Mouse (Mus musculus): ENCODE measurements around the gene Grin2c.

Gene Grin2c

DNA sequence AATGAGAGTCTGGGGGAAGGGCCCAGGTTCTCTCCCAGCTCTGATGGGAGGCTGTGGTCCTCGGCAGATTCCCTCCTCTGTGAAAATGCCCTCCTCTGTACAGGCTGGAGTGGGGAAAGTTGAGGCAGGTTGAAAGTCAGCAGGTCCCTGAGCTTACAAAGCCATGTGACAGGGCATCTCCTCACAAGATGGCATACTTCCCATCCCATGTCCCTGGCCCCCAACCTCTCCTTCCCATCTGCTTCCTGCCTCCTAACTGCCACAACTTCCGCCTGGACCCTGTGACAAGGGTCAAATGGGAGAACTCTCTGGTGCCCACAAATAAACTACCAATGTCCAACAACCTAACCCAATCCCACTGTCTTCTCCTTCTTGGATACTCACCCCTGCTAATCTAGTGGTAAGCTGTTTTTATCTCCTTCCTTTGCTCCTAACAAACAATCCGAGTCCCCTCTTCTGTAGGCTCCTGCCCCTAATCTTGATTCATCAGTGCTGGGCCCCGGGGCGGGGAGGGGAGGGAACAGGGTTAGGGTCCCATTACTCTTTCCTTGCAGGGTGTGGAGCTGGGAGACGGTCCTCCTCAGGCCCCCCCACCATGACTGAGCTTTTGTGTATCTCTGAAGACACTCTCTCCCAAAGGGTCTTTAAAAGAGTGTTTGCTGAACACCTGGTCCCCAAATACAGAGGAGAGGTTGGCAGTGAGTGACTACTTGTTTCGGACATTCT, 2.7 kb downstream of the Grin2c start:
- peak; percentile 58 to 59 for DNase-seq

DNA sequence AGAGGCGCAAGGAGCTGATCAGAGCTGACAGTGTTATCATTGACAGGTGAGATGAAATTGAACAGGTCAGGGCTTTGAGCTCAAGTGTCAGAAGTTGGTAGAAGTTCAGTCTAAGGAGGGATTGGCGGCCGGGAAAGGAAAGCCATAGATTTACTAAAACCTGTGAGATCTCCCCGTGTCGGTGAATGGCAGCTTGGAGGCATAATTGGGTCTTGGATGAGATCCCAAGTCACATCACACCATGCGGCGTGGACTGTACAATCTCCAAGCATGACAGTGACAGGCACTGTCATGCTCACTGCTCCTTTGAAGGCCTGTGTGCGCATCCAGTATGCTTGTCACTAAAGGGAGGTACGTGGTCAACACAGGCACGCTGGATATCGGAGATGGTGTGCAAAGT, 4.1 kb downstream of the Grin2c start:
- peak; percentile 57 to 69 for DNase-seq

DNA sequence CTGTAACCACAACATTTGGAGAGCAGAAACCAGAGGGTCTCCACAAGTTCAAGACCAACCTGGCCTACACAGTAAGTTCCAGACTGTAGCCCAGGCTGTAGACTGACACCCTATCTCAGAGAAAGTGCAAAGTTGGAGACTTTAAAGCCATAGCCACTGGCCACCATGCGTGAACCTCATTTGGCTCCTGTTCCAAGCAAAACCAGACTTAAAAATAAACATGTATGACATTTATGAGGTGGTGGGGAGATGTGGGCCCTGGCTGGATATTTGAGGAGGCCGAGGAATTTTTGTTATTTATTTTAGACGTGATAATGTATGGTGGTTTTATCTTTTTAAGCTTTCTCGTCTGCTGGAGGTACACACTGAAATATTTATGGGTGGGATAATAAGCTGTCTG, 7.9 kb downstream of the Grin2c start:
- DNase-seq = no peak

DNA sequence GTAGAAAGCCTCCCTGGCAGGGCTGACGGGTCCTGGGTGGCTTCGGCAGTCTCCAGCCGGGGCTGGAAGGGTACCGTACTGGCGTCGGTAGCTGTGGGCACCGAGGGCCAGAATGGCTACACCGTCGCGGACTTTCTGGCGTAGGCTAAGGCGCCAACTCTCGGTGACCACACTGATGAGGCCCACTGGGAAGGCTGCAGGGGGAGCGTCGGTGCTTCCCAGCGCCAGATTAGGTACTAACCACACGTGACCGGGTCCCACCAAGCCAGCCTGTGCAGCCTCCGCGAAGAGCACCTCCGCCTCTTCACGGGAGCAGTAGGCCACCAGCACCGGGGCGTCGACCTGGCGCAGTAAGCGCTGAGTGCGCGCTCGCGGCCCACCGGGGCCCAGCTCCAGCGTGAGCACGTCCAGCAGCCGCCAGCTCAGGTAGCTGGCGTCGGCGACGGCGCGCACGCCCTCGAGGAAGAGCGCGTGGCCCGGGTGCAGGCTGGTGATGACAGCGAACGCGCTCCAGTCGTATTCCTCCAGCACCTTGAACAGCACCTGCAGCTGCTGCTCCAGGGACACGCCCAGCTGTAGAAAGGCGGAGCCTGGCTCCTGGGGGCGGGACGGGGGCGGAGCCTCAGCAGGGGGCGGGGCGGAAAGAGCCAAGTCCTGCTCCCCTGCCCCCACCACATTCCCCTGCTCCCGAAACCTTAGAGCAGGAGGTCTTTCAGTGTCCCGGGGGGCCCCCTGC, 9.1 kb downstream of the Grin2c start:
- DNase-seq = no peak

DNA sequence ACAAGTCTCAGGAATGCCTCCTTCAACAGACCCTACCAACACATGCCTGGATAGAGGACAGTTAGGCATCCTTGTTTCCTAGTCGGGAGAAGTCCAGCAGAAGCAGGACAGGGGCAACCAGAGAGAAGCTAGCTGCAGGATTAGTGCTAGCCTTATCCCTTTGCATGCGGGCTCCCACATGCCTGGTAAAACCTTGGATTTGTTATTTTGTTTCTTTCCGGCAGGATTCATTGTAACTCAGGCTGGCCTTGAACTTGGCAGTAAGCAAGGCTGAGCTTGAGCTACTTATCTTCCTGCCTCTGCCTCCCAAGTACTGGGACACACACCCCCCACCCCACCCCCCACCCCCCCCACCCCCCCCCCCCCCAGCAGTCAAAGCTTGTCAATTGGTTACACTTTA, 15.8 kb downstream of the Grin2c start:
- DNase-seq = no peak

DNA sequence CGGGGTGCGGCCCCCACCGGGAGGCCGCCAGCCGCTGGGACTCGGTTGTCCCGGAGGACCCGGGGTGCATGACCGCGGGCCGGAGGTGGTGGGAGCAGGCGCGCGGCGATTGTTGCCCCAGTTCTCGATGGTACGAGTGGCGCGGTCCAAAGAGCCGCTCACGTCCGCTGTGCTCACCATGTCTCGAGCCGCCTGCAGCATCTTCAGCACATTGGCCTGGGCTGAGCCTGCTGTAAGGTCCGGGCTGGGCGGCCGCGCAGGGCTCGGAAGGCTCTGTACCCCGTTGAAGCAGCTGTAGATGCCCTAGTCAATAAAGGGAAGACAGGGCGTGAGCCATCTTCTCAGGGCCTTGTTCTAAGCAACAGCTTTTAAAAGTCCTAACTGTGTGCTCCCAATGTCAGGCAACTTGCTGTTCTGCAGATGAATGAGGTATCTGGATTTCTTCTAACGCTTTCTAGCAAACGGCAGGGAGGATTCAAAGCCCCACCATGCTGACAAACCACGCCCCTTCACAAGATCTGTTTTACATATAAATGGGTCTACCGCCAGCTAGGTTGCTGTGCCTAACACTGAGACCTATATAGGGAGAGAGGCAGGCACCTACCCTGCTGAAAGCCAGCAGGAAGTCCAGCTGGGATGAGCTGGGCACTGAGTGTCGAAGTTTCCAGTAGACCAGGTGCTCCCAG, 16.5 kb downstream of the Grin2c start:
- DNase-seq = no peak

DNA sequence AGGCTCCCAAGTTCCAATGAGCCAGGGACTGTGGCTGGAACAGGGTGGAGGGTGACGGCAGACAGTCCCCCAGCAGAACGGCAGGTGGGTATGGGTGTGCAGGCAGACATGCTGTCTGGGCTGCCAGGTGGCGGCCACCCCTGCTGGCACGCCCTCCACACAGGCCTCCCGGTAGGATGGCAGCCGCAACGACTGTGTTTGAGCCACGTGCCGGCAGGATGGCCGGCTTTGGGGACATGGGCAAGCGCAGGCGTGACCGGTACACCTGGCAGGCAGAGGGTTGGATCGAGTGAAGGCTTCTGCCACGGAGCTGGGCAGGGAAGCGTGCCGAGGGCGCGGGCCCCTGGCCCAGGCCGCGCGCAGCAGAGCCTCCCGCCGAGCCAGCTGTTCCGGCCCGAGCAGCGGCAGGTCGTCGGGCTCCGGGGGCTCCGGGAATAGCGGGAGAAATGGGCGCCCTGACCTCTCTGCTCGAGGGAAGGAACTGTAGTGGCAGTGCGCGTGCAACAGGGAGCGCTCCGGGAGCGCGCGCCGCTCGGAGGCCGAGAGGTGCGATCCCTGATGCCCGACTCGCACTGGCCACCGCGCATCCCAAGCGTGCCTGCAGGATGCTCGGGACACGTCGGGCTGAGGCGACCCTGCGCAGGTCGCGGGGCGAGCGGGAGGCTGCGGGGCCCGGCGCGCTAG, 17.2 kb downstream of the Grin2c start:
- DNase-seq = peak; percentile 52 to 57

DNA sequence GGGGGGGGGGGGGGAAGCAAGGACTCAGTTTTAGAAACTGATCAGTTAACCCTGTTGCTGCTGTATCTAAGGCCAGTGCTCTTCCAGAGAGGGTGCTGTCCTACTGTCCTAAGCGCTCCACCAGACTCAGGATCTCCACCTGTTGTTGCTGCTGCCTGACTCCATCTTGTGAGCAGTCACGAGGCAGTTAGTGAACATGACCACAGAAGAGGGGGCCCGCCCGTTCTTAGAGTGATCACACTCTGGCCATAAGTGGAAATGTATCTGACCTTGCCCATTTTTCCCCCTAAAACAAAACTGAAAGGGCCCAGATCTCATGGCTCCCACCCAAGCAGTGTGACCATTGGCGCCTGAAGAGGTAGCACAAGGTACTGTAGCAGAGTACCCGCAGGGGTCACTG, 19.1 kb downstream of the Grin2c start:
- no peak for DNase-seq

DNA sequence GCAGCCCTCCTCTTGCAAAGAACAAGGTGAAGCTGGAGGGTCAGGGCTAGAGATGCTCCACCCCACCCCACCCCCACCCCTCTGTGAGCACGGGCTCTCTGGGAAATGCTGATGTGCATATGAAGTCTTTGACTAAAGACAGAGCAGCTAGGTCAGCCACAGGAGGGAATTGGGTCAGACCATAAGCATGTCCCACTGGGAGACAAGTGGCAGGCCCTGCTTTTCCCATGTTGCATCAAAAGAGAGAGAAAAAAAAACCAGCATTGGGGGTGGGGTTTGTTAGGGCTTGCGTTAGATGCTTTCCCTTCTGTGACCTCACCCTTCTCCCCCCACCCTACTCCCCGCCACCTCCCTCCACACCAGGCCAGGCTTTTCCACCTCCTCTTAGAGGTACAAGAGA, 19.8 kb downstream of the Grin2c start:
- no peak for DNase-seq

DNA sequence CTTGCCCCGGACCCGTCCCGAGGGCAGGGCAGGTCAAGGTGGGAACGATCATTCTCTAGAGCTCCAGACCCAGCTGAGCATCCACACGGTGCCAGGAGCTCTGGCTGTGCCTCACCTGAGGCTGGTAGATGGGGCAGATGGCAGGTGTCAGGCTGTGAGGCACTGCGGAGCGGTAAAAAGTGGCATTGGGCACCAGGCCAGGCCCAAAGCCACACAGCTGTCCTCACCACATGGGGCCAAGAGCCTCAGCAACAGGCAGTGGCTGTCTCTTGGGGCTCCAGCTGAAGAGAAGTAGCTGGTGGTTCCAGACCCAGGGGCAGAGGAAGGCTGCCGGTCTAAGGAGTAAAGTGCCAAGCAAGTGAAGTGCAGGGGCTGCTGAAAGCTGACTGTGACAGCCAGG, 20.7 kb downstream of the Grin2c start:
- DNase-seq = peak; percentile 69 to 71

DNA sequence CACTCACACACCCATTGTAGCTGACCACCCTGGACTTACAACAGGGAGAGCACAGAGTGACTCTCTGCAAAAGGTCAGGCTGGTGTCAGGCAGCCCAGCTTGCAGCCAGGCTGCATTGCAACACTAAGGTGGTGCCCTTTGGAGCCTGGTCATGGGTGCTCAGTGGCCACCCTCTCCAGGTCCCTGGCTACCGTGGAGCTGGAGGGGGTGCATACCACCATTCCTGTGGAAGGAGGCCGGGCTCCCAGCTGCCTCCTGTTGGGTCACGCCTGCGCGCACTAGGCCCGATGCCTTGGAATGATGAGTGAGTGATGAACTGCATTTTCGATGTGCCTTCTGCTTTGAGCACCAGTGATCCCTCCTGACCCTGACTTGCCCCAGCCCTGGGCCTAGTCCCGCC, 22.2 kb downstream of the Grin2c start:
- no peak for DNase-seq

DNA sequence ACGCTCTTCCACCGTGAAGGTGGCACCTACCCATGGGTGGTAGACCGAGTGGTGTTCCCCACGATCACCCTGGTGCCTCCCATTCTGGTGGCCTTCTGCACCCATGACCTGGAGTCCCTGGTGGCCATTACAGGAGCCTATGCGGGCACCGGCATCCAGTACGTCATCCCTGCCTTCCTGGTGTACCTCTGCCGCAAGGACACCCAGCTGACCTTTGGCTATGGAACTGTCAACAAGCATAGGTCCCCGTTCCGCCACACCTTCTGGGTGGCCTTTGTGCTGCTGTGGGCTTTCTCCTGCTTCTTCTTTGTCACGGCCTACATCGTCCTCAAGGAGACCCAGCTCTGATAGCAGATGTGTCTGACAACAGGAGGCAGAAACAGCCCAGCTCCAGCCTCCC, 23.3 kb downstream of the Grin2c start:
- DNase-seq = no peak

DNA sequence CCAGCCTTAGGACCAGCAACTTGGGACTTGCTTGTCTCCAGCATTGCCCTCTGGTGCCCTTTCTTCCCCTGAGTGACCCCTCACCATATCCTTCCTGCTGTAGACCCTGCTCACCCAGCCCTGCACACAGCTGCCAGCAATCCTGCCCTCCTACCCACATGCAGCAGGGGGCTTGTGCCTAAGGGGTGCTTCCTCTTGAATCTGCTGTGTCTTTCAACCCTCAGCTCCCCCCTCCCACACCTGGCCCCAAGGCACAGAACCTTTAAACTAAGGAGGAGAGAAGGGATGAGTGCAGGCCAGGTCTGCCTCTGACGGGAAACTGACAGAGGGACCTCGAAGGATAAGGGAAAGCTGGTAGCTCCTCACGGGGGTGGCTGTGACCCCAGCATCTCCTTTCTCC, 24.3 kb downstream of the Grin2c start:
- no peak for DNase-seq

DNA sequence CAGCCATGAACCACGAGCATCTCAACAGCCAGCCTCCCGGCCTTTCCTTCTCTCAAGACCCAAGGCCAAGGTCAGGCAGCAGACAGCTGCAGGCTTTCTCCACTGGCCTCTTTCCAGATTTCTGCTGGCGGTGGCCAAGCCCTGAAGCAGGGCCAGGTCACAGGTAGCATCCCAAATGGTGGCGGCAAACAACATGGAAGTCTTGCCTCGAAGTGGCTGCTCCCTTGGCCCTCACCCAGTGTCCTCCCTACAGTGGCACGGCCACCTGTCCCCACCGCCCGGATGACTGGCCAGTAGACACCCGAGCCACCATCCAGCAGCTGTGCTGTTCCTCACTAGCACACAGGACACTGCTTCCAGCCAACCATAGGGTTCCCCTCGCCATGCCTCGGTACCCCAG, 25.6 kb downstream of the Grin2c start:
- DNase-seq = peak; percentile 48 to 64

DNA sequence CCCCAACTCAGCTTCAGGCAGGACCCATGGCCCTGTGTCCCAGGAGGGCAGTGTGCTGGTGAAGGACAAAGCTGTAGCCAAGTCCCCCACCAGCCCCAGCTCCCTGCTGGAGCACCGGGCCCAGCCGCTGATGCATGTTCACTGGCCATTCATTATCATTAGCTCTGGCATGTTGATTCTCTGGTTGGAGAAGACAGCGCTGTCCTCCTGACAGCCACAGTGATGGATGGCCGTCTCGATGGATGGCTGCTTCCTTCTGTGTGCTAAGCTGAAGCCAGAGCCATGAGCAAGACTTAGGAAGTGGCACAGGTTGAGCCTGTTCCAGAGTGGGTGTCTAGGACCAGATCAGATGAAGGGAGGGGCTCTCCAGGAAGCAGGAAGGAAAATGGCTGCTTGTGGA, 30.5 kb downstream of the Grin2c start:
- DNase-seq = no peak

DNA sequence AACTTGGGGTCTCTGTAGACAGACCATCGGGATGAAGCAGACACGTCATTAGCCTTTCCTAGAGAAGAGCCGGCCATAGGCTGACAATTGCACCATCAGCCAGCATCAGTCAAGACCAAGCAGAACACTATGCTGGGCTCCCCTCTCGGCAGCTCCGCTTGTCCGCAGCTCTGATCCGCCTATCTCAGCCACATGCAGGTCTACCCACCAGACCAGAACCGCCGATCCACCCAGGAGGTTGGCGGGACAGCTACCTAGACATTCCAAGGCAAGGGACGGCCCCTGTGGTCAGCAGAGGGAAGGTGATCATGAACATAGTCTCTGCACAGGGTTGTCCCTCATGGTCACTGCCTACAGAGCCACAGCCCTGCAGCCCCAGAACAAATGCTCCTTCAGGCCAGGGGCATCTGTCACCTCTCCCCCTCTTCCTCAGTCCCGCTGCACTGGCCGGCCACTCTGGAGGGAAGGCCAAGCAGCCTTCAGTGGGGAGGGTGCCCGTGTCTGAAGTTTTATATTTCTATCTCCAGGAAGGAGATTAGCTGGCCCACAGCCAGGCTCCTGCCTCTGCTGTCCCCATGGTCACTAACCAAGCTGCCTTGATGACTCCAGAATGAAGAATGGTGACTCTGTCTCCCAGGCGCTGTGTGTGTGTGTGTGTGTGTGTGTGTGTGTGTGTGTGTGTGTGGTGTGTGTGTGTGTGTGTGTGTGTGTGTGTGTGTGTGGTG, 32.6 kb downstream of the Grin2c start:
- DNase-seq = peak in 1 of 2 experiments; percentile 55

DNA sequence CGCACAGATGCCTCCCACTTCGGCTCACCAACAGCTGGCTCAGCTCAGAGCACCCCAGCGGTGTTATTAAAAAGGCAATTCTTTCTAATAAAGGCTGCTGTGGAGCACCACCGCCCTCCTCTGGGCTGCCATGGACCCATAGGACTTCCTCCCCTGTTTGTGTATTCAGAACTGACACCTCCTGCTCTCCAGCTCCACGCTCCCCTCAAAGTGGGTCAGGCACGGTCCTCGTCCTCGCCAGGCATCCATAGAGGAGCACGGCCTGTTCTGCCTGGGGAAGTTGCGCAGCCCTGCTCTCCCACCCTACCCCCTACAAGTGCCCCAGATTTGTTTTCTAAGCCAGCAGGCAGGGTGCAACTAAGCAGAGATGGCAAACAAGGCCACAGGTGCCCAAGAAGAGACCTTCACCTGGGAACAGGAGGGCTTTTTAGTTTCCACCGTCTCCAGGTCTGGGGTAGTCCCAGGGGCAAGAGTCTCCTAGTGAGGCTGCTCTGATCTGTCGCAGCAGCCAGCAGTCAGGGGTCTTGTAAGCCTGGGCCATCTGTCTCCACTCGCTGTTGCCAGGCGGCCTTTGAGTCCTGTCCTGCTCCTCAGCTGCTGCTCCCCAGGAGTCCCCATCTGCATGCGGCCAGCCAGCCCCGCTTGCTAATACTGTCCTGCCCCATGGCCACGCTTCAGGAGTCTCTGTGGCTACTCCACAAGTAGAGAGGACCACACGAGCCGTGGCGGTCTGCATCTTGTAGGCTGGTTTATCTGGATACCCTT, 33.3 kb downstream of the Grin2c start:
- peak in 1 of 2 experiments; percentile 44 for DNase-seq

DNA sequence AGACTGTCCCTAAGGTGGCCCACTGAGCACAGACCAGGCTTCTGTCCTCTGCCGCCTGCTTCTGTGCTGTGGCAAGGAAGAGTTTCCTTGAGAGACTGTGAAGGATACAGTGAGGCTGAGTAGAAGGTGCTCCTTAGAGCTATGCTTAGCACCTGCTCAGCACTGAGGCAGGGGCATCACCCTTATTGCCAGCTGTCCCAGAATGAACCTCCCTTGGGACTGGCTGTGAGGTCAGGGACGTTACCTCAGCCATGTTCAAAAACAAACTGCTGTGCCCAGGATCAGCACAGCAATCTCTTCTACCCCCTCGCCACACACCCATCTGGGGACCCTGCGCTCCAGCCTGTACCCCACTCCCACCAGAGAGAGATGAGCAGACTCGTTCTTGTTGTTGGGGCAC, 34.2 kb downstream of the Grin2c start:
- DNase-seq = no peak

DNA sequence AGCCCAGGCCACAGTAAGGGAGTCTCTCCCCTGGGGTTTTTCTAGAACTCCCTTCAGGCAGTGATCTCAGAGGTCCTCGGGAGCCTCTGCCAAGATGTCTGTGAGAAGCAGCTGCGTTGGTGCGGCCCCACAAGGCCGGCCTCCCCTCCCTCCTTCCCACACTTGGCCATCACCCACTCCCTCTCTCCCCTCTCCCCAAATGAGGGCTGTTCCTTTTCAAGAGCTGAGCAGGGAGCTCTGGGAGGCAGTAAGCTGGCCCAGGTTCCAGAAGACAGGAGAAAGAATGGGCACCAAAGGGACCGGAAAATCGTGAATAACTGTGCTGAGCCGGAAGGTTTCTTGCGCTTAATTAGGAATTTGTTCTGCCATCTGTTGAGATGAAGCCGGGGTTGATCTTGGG, 35.1 kb downstream of the Grin2c start:
- DNase-seq = no peak

DNA sequence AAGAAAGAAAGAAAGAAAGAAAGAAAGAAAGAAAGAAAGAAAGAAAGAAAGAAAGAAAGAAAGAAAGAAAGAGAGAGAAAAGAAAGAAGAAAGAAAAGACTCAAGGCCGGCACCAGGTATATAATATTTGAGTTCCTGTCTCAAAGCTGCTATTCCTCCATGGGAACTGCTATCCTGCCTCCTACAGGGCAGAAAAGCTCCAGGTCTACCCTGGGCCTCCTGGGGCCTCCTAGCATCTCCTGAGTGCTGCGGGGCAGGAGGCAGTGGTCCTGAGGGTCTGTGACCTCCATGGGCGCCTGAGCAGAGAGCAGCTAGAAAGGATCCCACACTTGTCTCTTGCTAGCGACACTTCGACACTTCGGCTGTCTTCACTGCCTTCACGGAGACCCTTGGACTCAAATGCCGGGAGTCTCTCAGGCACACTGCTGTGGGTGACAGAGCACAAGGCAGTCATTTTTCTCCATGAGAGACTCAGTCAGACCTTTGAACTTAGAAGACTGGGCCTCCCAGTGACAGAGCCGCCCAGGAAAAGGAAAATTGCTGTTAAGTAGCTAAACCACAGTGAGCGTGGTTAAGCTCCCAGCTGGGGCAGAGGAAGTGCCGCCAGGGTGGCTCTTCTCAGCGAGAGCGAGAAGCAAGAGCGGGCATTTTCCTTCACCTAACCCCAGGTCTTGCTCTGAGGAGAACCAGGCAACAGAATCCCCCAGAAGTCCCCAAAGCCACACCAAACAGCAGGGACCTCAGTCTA, 35.7 kb downstream of the Grin2c start:
- no peak for DNase-seq

Measured in cerebellum, postnatal 36 days (tissue).